In genomic region chr15:32693006-32693405, GRCm38 (mm10) we compare ENCODE assay signal across 22 mouse cellular contexts.
DNase-seq lines count a peak whose midpoint lies in the region; TF ChIP-seq lines count a peak whose summit lies in the region.
"Had no signal": no experiment of that assay in that cellular context is flagged by ENCODE, and none has a peak within 500 bp of the region (broad histone marks: within the 10 kb centered on the region; RNA-seq: fewer than 3 reads in every experiment).

No protein-coding gene starts in this region.

- H3K4me3 ChIP-seq in kidney, adult 2 months (ENCODE audit: insufficient read depth, low read depth, low read length), result no peak overlapping the region
- H3K4me3 ChIP-seq: embryonic facial prominence, embryonic 12.5 days; gastrocnemius, adult 2 months; heart, embryonic 10.5 days; hindbrain, embryonic 15.5 days had no signal

- no peak for TF ChIP-seq POLR2A in kidney, adult 2 months (IDR thresholded peaks at IDR 0.05; ENCODE audit: low read depth, low read length)

- peak; percentile 2 for DNase-seq in gastrocnemius, adult 18-20 months (ENCODE audit: low spot score)
- no peak for DNase-seq in gastrocnemius, postnatal 25 days
- DNase-seq in kidney, adult 2 months, result peak; percentile 31
- DNase-seq in kidney, adult 8-10 months, result no peak
- DNase-seq in 3T3-L1 (ENCODE audit: low read depth, low spot score) (peak; percentile 20), NIH3T3 (ENCODE audit: low read depth) (peak; percentile 50)
- no peak for DNase-seq in frontal cortex, postnatal 10 days (ENCODE audit: low spot score in 2 of 2)
- no peak for DNase-seq in urinary bladder, postnatal 14 days (ENCODE audit: low spot score)
- DNase-seq: adrenal gland, postnatal 10 days; adrenal gland, postnatal 36 days; cerebellum, adult 18-20 months; cerebellum, adult 9-10 months; cerebellum, postnatal 14 days; forebrain, postnatal 0 days; gastrocnemius, adult 2 months; gastrocnemius, postnatal 14 days; heart, adult 18-20 months; heart, postnatal 4 days had no signal

- no peaks in the 10 kb centered on the region for H3K27me3 ChIP-seq in kidney, adult 2 months (replicated peaks; ENCODE audit: control insufficient read depth, insufficient read depth, low read length)
- H3K27me3 ChIP-seq: embryonic facial prominence, embryonic 12.5 days; hindbrain, embryonic 15.5 days; Patski had no signal

- H3K36me3 ChIP-seq in kidney, adult 2 months (ENCODE audit: control insufficient read depth, insufficient read depth, low read length), result no peaks in the 10 kb centered on the region; the same call in 1 of the 2 replicates
- H3K36me3 ChIP-seq: embryonic facial prominence, embryonic 12.5 days; heart, embryonic 10.5 days; hindbrain, embryonic 15.5 days had no signal

- H3K27ac ChIP-seq in kidney, adult 2 months (ENCODE audit: insufficient read depth, low read depth, low read length), result no peak overlapping the region
- H3K27ac ChIP-seq: embryonic facial prominence, embryonic 12.5 days; gastrocnemius, adult 2 months; heart, embryonic 10.5 days; hindbrain, embryonic 15.5 days had no signal

- H3K4me1 ChIP-seq in kidney, adult 2 months (ENCODE audit: control insufficient read depth, insufficient read depth, low read length), result no peaks in the 10 kb centered on the region
- H3K4me1 ChIP-seq: embryonic facial prominence, embryonic 12.5 days; heart, embryonic 10.5 days; hindbrain, embryonic 15.5 days had no signal

- no peak for TF ChIP-seq CTCF in kidney, adult 2 months (conservative IDR thresholded peaks at IDR 0.05; ENCODE audit: insufficient read depth, insufficient read length, low read depth, low read length)

- 75% methylated on average over 2 of the region's 2 CpGs for WGBS in kidney, adult 2 months

Comparison
In these comparisons a context has a peak if more than half of its experiments do, and no peak if none do; other contexts are left out.
1. DNase-seq: peak in gastrocnemius, adult 18-20 months (single experiment), kidney, adult 2 months (single experiment), 3T3-L1 (single experiment) and NIH3T3 (single experiment); none in gastrocnemius, postnatal 25 days (single experiment), kidney, adult 8-10 months (0 of 2), frontal cortex, postnatal 10 days (0 of 2) and urinary bladder, postnatal 14 days (single experiment).